Mouse (Mus musculus): ENCODE results near the gene Tmem17.

Tmem17 gene

DNA sequence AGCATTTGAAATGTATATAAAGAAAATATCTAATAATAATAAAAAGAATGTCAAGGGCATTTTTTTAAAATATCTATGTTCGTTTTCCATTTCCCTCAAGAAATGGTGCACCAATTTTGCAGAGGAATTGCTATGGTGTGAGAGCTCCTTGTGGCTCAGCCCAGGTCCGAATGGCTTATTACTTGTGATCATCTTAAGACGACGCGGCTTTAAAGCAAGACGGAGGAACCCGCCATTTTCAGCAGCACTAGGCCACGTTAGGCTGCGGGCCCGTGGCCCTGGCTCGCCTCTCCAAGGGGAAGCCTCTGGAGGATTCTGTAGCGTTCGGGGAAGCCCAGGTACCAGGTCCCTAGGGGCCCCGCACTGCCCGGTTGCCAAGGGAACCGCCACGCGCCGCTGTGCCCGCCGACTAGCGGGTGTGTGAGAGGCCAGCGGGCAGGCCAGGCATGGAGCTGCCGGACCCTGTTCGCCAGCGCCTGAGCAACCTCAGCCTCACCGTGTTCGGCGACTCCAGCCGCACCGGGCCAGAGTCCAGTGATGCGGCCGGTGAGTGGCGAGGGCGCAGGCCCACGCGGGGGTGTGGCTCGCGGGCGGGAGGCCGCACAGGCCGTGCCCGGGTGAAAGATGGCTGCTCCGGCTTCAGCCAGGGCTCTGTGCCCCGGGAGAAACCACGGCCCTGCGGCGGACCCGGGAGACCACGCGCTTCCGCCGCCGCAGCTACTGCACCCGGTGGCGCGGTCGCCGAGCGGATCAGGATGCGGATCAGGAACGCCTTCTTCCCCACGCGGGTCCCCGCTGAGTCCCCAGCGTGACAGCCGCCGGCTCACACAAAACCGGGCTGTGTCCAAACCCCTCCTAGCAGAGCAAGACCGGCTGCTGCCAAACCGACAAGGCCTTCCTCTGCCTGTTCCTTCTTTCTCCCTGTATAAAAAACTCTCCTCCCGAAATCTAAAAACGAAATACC lies at the start of gene Tmem17:
Gene Tmem17, plus strand, starts transcription at position 51 of the 964 bp plus-strand sequence.
- peak; percentile 82 for DNase-seq

GRCm38 (mm10) chr11:22479836-22480619 lies 31.9 kb upstream of the Tmem17 start:
- no peak for DNase-seq

DNA sequence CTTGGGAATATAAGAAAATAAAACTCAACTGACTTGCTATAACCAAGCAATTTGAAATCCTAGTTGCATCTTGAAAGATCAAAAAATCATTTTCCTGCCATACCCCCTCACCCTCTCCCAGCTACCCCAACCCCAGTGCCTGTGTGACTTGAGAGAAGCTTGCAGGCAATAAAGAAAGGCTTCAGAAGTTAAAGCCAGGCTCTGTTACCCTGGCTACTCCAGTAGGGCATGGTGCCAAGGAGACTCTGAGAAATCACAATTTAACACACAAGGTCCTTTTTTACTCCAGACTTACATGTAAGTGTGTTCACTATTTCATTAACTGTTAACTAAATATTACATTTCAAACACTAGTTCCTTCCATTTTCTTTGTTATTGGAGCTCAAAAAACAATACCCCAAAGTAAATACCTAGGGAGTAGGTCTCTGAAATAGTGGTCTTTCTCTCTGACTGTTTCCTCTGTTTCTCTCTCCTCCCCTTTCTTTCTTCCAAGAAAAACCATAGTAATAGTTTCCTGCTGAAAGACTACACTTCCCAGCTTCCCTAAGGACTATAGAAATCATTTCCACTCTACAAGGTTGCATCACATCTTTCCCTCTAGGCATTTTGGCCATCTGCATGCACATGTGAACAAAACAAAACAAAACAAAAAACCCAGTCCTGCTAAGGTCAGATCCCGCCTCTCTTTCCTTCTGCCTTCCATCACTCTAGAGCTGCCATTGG lies 30.1 kb upstream of the Tmem17 start:
- no peak for DNase-seq

- DNase-seq, result no peak
Measured at GRCm38 (mm10) chr11:22482362-22482760, 29.5 kb upstream of the Tmem17 start.

DNA sequence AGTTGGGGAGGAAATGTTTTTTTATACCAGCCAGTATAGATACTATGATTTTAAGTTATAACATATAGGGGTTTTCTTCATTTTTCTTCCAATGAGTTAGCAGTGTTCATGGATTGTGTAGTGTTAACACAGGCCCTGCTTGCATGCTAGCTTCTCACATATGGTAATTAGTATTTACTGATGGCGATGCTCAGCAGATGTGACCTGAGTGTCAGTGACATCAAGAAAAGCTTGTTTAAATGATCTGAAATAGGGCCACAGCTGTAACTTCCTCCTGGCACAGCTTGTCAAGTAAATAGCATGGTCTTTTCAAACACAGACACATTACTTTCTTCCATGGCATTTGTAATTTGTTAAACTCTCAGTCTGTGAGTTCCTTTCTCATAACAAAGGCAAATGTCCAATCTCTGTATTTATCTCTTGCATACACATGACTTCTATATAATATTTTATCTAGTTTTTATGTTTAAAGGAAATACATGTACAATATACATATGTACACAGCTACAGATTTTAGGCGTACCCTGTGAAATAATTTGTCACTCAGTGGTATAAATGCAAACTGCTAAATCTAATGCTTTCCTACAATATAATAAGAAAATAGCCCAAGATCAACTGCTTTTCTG lies 18.1 kb upstream of the Tmem17 start:
- no peak for DNase-seq

DNA sequence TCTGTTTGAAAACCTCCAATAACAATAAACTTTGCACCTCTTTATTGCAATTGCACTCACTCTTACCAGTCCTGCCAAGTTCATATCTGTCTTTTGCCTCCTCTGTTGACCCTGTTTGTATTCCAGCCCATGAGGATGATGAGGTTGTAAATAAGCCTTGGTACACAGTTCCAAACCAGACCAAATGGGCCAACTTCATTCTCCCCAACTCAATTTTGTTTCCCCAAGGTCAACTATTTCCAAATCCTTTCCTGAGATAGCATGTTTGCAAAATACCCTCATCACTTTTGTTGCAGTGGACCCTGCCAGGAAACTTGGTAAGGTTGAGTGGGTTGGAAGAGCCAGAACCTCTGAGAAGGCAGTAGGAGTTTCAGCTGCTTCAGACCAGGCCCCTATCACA lies 16.9 kb upstream of the Tmem17 start:
- DNase-seq, result no peak

DNA sequence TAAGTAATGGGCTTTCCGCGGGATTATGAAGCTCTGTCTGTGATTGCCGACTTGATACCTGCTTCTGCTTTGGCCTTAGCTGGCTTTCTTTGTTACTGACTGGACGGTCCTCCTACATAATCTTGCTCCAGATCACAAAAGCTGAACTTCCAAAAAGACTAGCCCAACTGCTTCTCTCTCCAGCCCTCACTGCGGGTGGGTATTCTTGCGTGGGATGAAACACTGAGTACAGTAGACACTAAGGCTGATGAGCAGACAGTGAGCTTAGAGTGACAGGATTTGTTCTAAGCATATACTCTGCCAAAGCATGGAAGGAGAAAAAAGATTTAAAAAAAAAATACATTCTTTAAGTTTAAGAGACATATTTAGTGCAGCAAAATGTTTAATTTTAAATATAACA lies 12.5 kb upstream of the Tmem17 start:
- DNase-seq, result no peak

GRCm38 (mm10) chr11:22499886-22500285 lies 12.0 kb upstream of the Tmem17 start:
- DNase-seq, result no peak

GRCm38 (mm10) chr11:22500771-22501566 lies 10.9 kb upstream of the Tmem17 start:
- no peak for DNase-seq

GRCm38 (mm10) chr11:22513075-22513474 lies 1.2 kb downstream of the Tmem17 start:
- DNase-seq, result no peak

- no peak for DNase-seq
Measured at GRCm38 (mm10) chr11:22515061-22515460, 3.2 kb downstream of the Tmem17 start.

- DNase-seq, result no peak
Measured at GRCm38 (mm10) chr11:22518445-22518844, 6.6 kb downstream of the Tmem17 start.

GRCm38 (mm10) chr11:22520251-22520650 lies 8.4 kb downstream of the Tmem17 start:
- DNase-seq, result no peak

GRCm38 (mm10) chr11:22524606-22525005 lies 12.7 kb downstream of the Tmem17 start:
- no peak for DNase-seq

GRCm38 (mm10) chr11:22540600-22540999 lies 28.7 kb downstream of the Tmem17 start:
- no peak for DNase-seq

DNA sequence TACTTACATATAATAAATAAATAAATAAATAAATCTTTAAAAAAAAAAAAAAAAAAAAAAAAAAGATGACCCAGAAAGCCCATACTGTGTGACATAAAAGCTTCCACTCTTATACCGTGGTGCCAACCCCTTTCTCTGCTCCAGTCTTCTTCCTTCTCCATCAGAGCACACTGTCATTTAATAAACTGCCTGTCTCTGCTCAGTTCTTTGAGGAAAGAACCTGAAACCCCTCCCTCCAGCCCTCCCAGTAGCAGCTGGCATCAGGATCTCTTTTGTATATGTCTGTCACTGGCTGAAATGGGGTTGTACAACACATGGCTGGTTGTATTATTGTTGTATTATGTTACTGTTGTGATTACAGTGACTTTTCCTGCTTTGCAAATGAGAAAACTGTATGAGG lies 48.2 kb downstream of the Tmem17 start:
- DNase-seq, result no peak

GRCm38 (mm10) chr11:22560503-22561328 lies 48.8 kb downstream of the Tmem17 start:
- DNase-seq, result peak; percentile 14

DNA sequence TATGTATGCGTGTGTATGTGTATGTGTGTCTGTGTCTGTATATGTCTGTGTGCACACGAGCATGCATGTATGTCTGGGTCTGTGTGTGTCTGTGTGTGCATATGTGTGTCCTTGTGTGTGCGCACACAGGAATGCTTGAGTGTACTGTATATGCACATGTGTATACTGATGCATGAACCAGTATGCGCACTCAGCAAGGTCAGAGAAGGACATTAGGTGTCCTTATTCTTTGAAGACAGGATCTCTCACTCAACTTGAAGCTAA lies 49.4 kb downstream of the Tmem17 start:
- no peak for DNase-seq

GRCm38 (mm10) chr11:22563706-22564105 lies 51.8 kb downstream of the Tmem17 start:
- DNase-seq, result no peak

DNA sequence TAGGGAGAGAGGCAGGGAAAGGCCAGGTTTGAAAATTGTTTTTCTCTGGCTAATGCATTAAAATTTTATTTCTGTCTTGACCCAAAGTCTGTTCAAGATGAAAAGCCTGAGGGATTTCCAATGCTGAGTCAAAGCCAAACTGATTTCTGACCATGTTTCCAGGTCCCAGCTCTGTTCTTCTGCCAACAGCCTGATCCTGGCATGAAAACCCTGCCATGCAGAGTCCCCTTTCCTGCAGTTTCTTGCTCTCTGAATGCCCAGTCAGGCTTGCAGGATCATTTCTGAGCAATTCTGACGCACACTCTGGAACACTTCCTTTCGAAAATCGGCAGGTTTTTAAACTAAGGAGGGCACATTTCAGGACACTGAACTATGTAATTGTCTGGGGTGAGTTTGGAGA lies 52.8 kb downstream of the Tmem17 start:
- DNase-seq, result no peak

Measured in liver (tissue).